Mouse (Mus musculus): ENCODE measurements around the gene Dnlz. TPM values are rescaled to one million over a fixed set of nuclear protein-coding genes. Genes with fewer than 3 reads are reported as not detected.

The Dnlz gene
- polyA plus RNA-seq, 1 experiment from 2014 or later, result 27.3 TPM

- no peak overlapping the region for H3K27ac ChIP-seq (ENCODE audit: low read depth, low read length)
- H3K4me3 ChIP-seq (ENCODE audit: low read depth, low read length), result no peak overlapping the region
- H3K4me1 ChIP-seq (replicated peaks; ENCODE audit: control insufficient read depth, insufficient read depth, low read length), result peaks cover 4% of the 10 kb centered on the region; the same call in 1 of the 2 replicates
- DNase-seq (ENCODE audit: low spot score) (no peak), ATAC-seq (ENCODE audit: low FRiP score) (no peak)
- no peak overlapping the region for H3K4me2 ChIP-seq (replicated peaks; ENCODE audit: low read depth, low read length)
- H3K36me3 ChIP-seq (ENCODE audit: control insufficient read depth, insufficient read depth, low read length), result no peaks in the 10 kb centered on the region
- H3K27me3 ChIP-seq (ENCODE audit: control insufficient read depth, insufficient read depth, low read length), result no peaks in the 10 kb centered on the region
- no peaks in the 10 kb centered on the region for H3K9me3 ChIP-seq (ENCODE audit: control insufficient read depth, low read length)
- WGBS, result 59% methylated on average over 1 of the region's 1 CpGs
- H3K9ac ChIP-seq (ENCODE audit: low read depth, low read length), result no peak overlapping the region
Measured at GRCm38 (mm10) chr2:26304711-26305110, 47.2 kb downstream of the Dnlz start.

GRCm38 (mm10) chr2:26302005-26302503 is 49.9 kb downstream of the Dnlz start:
- WGBS, result 89% methylated on average over 10 of the region's 10 CpGs
- H3K9me3 ChIP-seq (ENCODE audit: control insufficient read depth, low read length), result no peaks in the 10 kb centered on the region
- H3K9ac ChIP-seq (ENCODE audit: low read depth, low read length), result no peak overlapping the region
- H3K27ac ChIP-seq (ENCODE audit: low read depth, low read length), result no peak overlapping the region
- H3K4me3 ChIP-seq (ENCODE audit: low read depth, low read length), result no peak overlapping the region
- H3K4me2 ChIP-seq (replicated peaks; ENCODE audit: low read depth, low read length), result no peak overlapping the region
- no peaks in the 10 kb centered on the region for H3K36me3 ChIP-seq (ENCODE audit: control insufficient read depth, insufficient read depth, low read length)
- peaks cover 13% of the 10 kb centered on the region for H3K4me1 ChIP-seq (replicated peaks; ENCODE audit: control insufficient read depth, insufficient read depth, low read length)
- ATAC-seq (ENCODE audit: low FRiP score), result no peak
- DNase-seq (ENCODE audit: low spot score), result no peak
- no peaks in the 10 kb centered on the region for H3K27me3 ChIP-seq (ENCODE audit: control insufficient read depth, insufficient read depth, low read length)

DNA sequence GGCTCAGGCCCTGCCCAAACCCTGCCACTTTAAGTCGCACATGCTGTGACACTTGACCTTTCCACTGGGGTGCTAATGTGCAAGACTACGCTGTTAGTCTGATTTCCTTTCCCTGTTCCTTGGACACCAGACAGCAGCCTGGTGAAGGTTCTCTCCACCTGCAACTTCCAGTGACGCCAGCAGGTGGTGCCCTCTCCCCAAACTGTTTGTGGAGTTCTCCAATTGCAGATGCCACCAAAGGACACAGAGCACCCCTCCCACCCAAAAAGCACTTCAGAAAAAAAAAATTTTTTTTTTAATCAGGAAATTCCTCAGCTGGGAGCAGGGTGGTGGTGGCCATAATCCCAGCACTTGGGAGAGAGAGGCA is 51.1 kb downstream of the Dnlz start:
- Histone ChIP-seq H3K27ac (ENCODE audit: low read depth, low read length) (no peak overlapping the region), H3K4me2 (replicated peaks; ENCODE audit: low read depth, low read length) (no peak overlapping the region), H3K27me3 (ENCODE audit: control insufficient read depth, insufficient read depth, low read length) (no peaks in the 10 kb centered on the region), H3K36me3 (ENCODE audit: control insufficient read depth, insufficient read depth, low read length) (no peaks in the 10 kb centered on the region), H3K4me3 (ENCODE audit: low read depth, low read length) (no peak overlapping the region), H3K9ac (ENCODE audit: low read depth, low read length) (no peak overlapping the region), H3K4me1 (replicated peaks; ENCODE audit: control insufficient read depth, insufficient read depth, low read length) (peaks cover 13% of the 10 kb centered on the region), H3K9me3 (ENCODE audit: control insufficient read depth, low read length) (no peaks in the 10 kb centered on the region)
- ATAC-seq (ENCODE audit: low FRiP score), result no peak
- DNase-seq (ENCODE audit: low spot score), result peak; percentile 91
- WGBS, result 0% methylated on average over 3 of the region's 3 CpGs

GRCm38 (mm10) chr2:26300161-26300807 is 51.6 kb downstream of the Dnlz start:
- H3K4me2 ChIP-seq (replicated peaks; ENCODE audit: low read depth, low read length), result no peak overlapping the region
- DNase-seq (ENCODE audit: low spot score) (no peak), ATAC-seq (ENCODE audit: low FRiP score) (no peak)
- 37% methylated on average over 5 of the region's 5 CpGs for WGBS
- H3K9ac ChIP-seq (ENCODE audit: low read depth, low read length), result 0 out of 2 replicates have a peak overlapping the region, but pooled peaks have one; percentile 7
- H3K27me3 ChIP-seq (ENCODE audit: control insufficient read depth, insufficient read depth, low read length), result no peaks in the 10 kb centered on the region
- H3K36me3 ChIP-seq (ENCODE audit: control insufficient read depth, insufficient read depth, low read length), result no peaks in the 10 kb centered on the region
- no peaks in the 10 kb centered on the region for H3K9me3 ChIP-seq (ENCODE audit: control insufficient read depth, low read length)
- H3K4me3 ChIP-seq (ENCODE audit: low read depth, low read length), result no peak overlapping the region
- H3K27ac ChIP-seq (ENCODE audit: low read depth, low read length), result no peak overlapping the region
- peaks cover 13% of the 10 kb centered on the region for H3K4me1 ChIP-seq (replicated peaks; ENCODE audit: control insufficient read depth, insufficient read depth, low read length)

DNA sequence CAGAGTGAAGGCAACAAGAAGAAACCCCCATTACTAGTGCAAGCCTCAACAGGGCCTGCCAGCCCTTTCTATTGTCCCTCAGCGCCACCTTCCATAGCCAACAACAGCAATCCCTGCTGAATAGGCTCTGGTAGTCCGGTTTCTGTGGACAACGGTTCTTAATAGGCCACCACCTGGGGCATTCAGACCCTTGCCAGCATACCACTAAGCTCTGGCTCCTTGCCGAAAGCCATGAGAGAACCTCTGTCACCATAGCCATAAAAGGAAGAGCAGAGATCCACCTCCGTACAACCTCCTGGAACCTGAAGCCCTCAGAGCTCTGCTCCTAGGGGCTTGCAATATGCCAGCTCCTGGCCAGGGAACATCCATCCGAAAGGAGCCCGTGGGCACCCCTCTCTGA is 52.6 kb downstream of the Dnlz start:
- ATAC-seq (ENCODE audit: low FRiP score) (no peak), DNase-seq (ENCODE audit: low spot score) (no peak)
- H3K36me3 ChIP-seq (ENCODE audit: control insufficient read depth, insufficient read depth, low read length), result no peaks in the 10 kb centered on the region
- no peaks in the 10 kb centered on the region for H3K27me3 ChIP-seq (ENCODE audit: control insufficient read depth, insufficient read depth, low read length)
- H3K4me1 ChIP-seq (replicated peaks; ENCODE audit: control insufficient read depth, insufficient read depth, low read length), result peaks cover 13% of the 10 kb centered on the region
- H3K9me3 ChIP-seq (ENCODE audit: control insufficient read depth, low read length), result no peaks in the 10 kb centered on the region
- H3K9ac ChIP-seq (ENCODE audit: low read depth, low read length), result peak overlapping the region; percentile 28; the same call in 1 of the 2 replicates
- 0 out of 2 replicates have a peak overlapping the region, but pooled peaks have one; percentile 17 for H3K4me2 ChIP-seq (replicated peaks; ENCODE audit: low read depth, low read length)
- H3K4me3 ChIP-seq (ENCODE audit: low read depth, low read length), result no peak overlapping the region
- WGBS, result 36% methylated on average over 7 of the region's 7 CpGs
- H3K27ac ChIP-seq (ENCODE audit: low read depth, low read length), result peak overlapping the region; percentile 91

DNA sequence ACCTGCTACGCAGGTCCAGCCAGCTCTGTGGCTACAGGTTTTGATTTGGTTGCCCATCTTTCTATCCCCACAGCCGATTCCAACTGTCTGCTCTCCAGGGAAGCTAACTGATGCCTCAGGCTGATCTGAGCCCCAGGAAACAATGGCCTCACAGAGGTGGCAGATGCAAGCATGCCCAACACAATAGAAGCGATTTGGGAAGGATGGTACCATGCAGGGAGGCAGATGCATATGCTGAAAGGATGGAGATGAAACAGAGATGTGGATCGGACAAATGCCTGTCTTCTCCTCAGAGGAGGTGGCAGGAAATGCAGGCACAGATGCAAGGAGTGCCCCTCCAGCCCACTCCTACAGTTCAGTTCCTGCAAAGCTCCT is 53.1 kb downstream of the Dnlz start:
- H3K36me3 ChIP-seq (ENCODE audit: control insufficient read depth, insufficient read depth, low read length), result no peaks in the 10 kb centered on the region
- peak overlapping the region; percentile 17; the same call in 1 of the 2 replicates for H3K9ac ChIP-seq (ENCODE audit: low read depth, low read length)
- no peaks in the 10 kb centered on the region for H3K9me3 ChIP-seq (ENCODE audit: control insufficient read depth, low read length)
- no peaks in the 10 kb centered on the region for H3K27me3 ChIP-seq (ENCODE audit: control insufficient read depth, insufficient read depth, low read length)
- peak overlapping the region; percentile 17; the same call in 1 of the 2 replicates for H3K4me2 ChIP-seq (replicated peaks; ENCODE audit: low read depth, low read length)
- peak; percentile 73 for ATAC-seq (ENCODE audit: low FRiP score)
- WGBS, result 5% methylated on average over 4 of the region's 4 CpGs
- no peak overlapping the region for H3K4me3 ChIP-seq (ENCODE audit: low read depth, low read length)
- peaks cover 13% of the 10 kb centered on the region for H3K4me1 ChIP-seq (replicated peaks; ENCODE audit: control insufficient read depth, insufficient read depth, low read length)
- peak overlapping the region; percentile 91 for H3K27ac ChIP-seq (ENCODE audit: low read depth, low read length)
- peak; percentile 64 for DNase-seq (ENCODE audit: low spot score)

DNA sequence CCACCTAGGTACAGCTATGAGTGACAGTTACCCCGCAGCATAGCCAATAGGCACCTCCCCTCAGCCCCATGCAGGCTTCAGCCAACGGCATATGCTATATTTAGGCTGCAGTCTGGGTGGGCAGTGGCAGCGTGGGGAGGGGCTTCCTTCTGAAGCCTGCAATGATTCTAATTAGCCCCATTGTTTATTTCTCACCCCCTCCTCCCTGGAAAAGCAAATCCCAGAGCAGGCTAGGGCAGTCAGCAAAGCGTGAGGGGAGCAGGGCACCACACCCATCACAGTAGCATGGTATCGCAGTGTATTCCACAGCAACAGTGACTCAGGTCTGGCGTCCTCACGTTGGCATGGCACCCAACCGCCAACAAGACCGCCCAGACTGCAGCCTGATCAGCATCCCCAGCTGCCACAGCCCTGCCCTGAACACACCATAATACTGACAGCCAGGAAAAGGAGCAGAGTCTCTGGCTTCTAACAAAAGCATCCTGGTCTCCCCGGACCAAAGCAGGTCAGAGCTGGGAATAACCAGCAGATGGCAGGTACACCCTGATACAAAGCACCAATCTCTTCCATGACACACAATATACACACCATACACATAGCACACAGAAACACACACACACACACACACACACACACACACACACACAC is 53.6 kb downstream of the Dnlz start:
- H3K36me3 ChIP-seq (ENCODE audit: control insufficient read depth, insufficient read depth, low read length), result no peaks in the 10 kb centered on the region
- peaks cover 13% of the 10 kb centered on the region for H3K4me1 ChIP-seq (replicated peaks; ENCODE audit: control insufficient read depth, insufficient read depth, low read length)
- H3K27ac ChIP-seq (ENCODE audit: low read depth, low read length), result peak overlapping the region; percentile 91
- no peak overlapping the region; the same call in 1 of the 2 replicates for H3K4me2 ChIP-seq (replicated peaks; ENCODE audit: low read depth, low read length)
- no peaks in the 10 kb centered on the region for H3K27me3 ChIP-seq (ENCODE audit: control insufficient read depth, insufficient read depth, low read length)
- DNase-seq (ENCODE audit: low spot score) (peak; percentile 62), ATAC-seq (ENCODE audit: low FRiP score) (peak; percentile 85)
- no peak overlapping the region for H3K4me3 ChIP-seq (ENCODE audit: low read depth, low read length)
- 6% methylated on average over 10 of the region's 10 CpGs for WGBS
- H3K9ac ChIP-seq (ENCODE audit: low read depth, low read length), result peak overlapping the region; percentile 24; the same call in 1 of the 2 replicates
- H3K9me3 ChIP-seq (ENCODE audit: control insufficient read depth, low read length), result no peaks in the 10 kb centered on the region
